In the genomic region with DNA sequence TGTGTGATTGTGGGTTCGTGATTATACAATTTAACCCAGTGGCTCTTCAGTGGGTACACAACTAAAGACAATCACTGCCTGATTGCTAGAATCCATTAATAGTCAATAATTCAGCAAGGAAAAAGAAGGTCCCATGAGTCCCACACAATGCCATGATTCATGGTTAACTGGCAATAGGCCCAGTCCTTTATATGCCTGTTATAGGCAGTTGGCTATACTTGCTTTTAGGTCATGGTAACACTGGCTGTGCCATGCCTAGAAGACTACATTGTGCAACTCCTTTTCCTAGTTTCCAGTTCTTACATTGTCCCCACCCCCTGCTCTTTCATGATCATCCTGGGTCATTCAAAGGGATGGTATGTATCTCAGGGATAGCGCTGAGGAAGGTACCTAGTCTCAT, we compare ENCODE assay signal across 16 mouse cellular contexts.
"Had no signal": no experiment of that assay in that cellular context is flagged by ENCODE, and none has a peak within 500 bp of the region (broad histone marks: within the 10 kb centered on the region; RNA-seq: fewer than 3 reads in every experiment).

No protein-coding gene starts in this region.

- H3K4me3 ChIP-seq: layer of hippocampus, adult 2 months; limb, embryonic 10.5 days; limb, embryonic 13.5 days; liver, embryonic 12.5 days; liver, embryonic 15.5 days had no signal

- H3K9ac ChIP-seq: limb, embryonic 13.5 days; liver, embryonic 12.5 days; liver, embryonic 15.5 days had no signal

- H3K9me3 ChIP-seq: limb, embryonic 10.5 days; limb, embryonic 13.5 days; liver, embryonic 12.5 days; liver, embryonic 15.5 days had no signal

- H3K27me3 ChIP-seq: limb, embryonic 13.5 days; liver, embryonic 12.5 days; liver, embryonic 15.5 days had no signal

- H3K4me2 ChIP-seq: limb, embryonic 13.5 days; liver, embryonic 12.5 days; liver, embryonic 15.5 days; midbrain, embryonic 11.5 days had no signal

- H3K27ac ChIP-seq: kidney, postnatal 0 days; layer of hippocampus, adult 2 months; limb, embryonic 10.5 days; limb, embryonic 13.5 days; liver, embryonic 12.5 days; liver, embryonic 15.5 days had no signal

- DNase-seq: kidney, postnatal 25 days; layer of hippocampus, adult 9-11 months; liver; lung, adult 18-20 months; lung, postnatal 14 days; lung, postnatal 4 days; midbrain, embryonic 14.5 days; thymus, adult 18-20 months; thymus, postnatal 36 days had no signal

- ATAC-seq: liver, embryonic 12.5 days had no signal

- H3K36me3 ChIP-seq: limb, embryonic 10.5 days; limb, embryonic 13.5 days; liver, embryonic 12.5 days; liver, embryonic 15.5 days had no signal

- H3K4me1 ChIP-seq: limb, embryonic 10.5 days; limb, embryonic 13.5 days; liver, embryonic 12.5 days; liver, embryonic 15.5 days had no signal
